Mouse (Mus musculus) heart, adult 18-20 months (tissue): ENCODE data around the gene 1700074P13Rik. TPM values are rescaled to one million over a fixed set of nuclear protein-coding genes. Genes with fewer than 3 reads are reported as not detected.
"Not testable (repeated sequence)": the region's sequence is repeated elsewhere in the genome, so short reads cannot be mapped to it uniquely, and the experiment has no call there.

Experiments
- DNase-seq, 2 experiments: peaks; one replicate each; pipeline ENCODE4 v3.0.0; 2021 to 2022; ENCODE audit warnings: mixed read lengths in 1 of 2
- long read RNA-seq, 2 experiments: library from polyadenylated mRNA; stranded (forward); transcript quantifications; one replicate each; pipeline ENCODE4 v2.0.0; 2021
- total RNA-seq, 2 experiments: library from RNA; stranded (reverse); gene quantifications; 2 replicates each; pipeline ENCODE4 v1.2.3; 2021

Gene 1700074P13Rik
- not detected for total RNA-seq
- long read RNA-seq, experiment 1 = 0 reads
- long read RNA-seq, experiment 2 = 0 reads

- DNase-seq = no peak
Measured at GRCm38 (mm10) chr6:40940457-40940856, at the start of gene 1700074P13Rik. 1700074P13Rik (minus strand) TSS chr6:40940557.

DNA sequence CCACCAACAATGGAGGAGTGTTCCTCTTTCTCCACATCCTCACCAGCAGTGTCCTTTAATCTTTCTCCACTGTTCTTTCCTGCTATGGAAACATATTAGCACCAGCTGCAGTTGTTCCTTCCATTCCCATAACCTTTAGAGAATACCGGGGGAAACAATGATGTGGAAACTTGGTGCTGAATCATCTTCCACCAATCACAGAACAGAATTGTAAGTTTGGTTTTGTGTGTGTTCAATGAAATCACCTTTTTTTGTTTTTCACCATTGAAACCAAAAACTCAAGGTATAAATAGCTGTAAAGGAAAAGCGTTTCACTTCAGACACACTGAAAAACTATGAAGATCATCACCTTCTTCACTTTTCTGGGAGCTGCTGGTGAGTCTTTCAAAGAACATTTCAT, 24.1 kb upstream of the 1700074P13Rik start, which contains the start of gene 1810009J06Rik:
TSS of gene 1810009J06Rik (plus strand) at position 301 of the 400 bp plus-strand sequence.
- not testable (repeated sequence) for DNase-seq

GRCm38 (mm10) chr6:40953716-40954115, 13.4 kb upstream of the 1700074P13Rik start:
- DNase-seq = no peak

DNA sequence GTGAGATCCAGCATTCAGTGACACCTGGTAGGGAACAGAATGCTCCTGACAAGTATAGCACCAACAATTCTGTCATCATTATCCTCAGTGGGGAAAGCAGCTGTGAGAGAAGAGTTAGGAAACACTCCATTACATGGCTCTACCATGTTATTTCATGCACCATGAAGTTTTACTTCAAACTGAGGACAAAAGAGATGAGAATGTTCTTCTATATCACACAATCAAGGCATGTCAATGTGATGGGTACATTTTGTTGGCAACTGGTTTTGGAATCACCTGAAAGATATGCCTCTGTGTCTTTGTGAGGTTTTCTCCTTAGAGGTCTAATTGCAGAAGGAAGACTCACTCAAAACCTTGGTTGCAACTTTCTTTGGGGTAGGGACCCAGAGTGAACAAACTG, 11.4 kb upstream of the 1700074P13Rik start, which contains the start of gene Gm4744:
TSS of gene Gm4744 (minus strand) at position 101 of the 400 bp plus-strand sequence.
- DNase-seq = no peak

DNA sequence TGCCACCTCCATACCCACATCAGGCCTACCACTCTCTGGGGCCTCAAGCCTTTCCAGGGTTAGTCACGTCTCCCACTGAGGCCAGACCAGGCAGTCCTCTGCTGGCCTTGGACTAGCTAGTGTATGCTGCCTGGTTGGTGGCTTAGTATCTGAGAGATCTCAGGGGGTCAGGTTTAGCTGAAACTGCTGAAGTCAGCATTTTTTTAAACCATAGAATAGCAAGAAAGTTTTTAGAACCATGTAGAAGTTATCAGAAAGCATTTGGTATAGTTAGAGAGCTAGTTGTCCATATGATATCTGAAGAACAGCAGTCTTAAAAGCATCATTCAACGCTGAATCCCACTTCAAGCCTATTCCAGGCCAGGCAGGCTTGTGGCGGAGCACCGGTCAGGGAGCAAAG, 20.4 kb downstream of the 1700074P13Rik start:
- no peak for DNase-seq

- no peak for DNase-seq
Measured at GRCm38 (mm10) chr6:40900287-40900686, 40.1 kb downstream of the 1700074P13Rik start, which contains the start of gene Prss58. Prss58 (minus strand) TSS chr6:40900387.

GRCm38 (mm10) chr6:40894716-40895115, 45.6 kb downstream of the 1700074P13Rik start:
- DNase-seq = no peak

DNA sequence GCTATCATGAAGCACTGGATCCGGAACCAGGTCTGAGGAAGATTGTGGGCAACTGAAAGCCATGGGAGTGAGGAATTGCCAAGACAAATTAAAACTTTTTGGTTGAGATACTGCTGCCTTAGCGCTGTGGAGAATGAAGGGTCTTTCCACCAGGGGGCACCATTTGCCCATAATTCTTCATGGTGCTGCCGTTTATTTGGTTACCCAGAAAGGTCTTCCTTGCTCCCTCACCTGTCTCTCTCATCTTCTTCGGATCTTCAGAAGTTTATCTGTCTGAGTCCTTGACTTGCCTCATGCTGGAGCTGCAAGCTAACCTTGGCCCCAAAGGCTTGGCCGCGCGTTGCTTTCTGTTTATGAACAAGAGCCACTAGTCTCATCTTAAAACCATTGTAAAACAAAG, 46.8 kb downstream of the 1700074P13Rik start:
- DNase-seq = peak; percentile 4 to 38

GRCm38 (mm10) chr6:40891754-40892153, 48.6 kb downstream of the 1700074P13Rik start:
- no peak for DNase-seq

DNA sequence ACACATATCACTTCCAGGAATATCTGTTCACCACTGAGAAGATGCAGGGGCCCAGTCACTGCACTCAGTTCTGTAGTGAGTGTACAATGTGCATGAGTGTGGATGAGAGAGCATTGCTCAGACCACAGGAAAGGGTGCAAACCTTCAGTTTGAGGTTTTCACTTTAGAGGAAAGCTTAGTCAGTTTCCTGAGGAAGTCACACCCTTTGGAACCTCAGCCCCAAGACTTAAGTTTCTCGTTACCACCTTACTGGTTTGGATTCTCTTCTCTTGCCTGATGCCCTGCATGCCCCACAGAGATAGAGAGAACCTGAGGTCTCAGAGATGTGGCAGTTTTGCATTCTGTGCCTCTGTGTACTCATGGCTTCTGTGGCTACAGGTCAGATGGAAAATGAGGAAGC, 49.4 kb downstream of the 1700074P13Rik start:
- peak in 1 of 2 experiments; percentile 14 for DNase-seq

DNA sequence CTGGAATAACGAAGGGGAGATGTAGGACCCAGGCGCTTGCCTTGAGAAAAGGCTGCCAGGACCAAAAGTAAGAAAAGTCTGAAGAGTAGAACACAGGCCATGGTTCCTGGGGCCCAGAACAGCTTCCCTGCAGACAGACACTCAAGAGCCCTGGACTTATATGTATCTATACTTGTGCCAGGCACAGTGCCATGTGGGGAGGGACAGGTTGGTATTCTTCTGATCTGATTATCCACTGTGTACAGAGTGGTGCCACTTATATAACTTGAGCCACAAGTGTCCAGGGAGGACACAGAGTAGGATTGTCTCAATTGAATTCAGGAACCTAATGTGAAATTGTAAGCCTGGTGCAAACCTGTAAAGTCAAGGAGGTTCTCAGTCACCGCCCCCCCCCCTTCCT, 53.0 kb downstream of the 1700074P13Rik start, which contains the start of gene Moxd2:
TSS of gene Moxd2 (minus strand) at position 101 of the 400 bp plus-strand sequence.
- no peak for DNase-seq

Other genes with a start within 250 kb of the 1700074P13Rik start
- not detected for gene Moxd2, start 53.1 kb downstream of the 1700074P13Rik start, total RNA-seq
- not detected for gene Prss58, start 40.2 kb downstream of the 1700074P13Rik start, total RNA-seq
- not detected for gene Gm4744, start 11.3 kb upstream of the 1700074P13Rik start, total RNA-seq
- gene 1810009J06Rik, start 24.2 kb upstream of the 1700074P13Rik start, total RNA-seq = not detected
- gene Gm2663, start 58.9 kb upstream of the 1700074P13Rik start, total RNA-seq = not detected
- not detected for gene 2210010C04Rik, start 95.0 kb upstream of the 1700074P13Rik start, total RNA-seq